Mouse (Mus musculus) limb, embryonic 14.5 days (tissue): Measurements from ENCODE around the gene Cbfa2t3. TPM values are rescaled to one million over a fixed set of nuclear protein-coding genes. Genes with fewer than 3 reads are reported as not detected.

ENCODE experiments used
- ATAC-seq: fragments of 200-750 bp; cut with Nextera tagmentation; 2 replicates; pipeline ENCODE4 v1.8.0; 2017; ENCODE audit warnings: low read depth, moderate number of reproducible peaks, moderate TSS enrichment; ENCODE audit not compliant: low FRiP score
- DNase-seq: peaks from one replicate; pipeline ENCODE4 v3.0.0-alpha.2; 2015; ENCODE audit warnings: low spot score
- H3K27ac ChIP-seq: fragments of 300-500 bp; sonication (generic); replicated peaks from 2 replicates; pipeline ENCODE4 v1.5.1; 2014; ENCODE audit warnings: low read depth, mild to moderate bottlenecking, low read length, moderate library complexity, mixed read lengths
- H3K27me3 ChIP-seq: fragments of 300-500 bp; sonication (generic); 2 replicates; pipeline ENCODE4 v1.6.1; 2014; ENCODE audit warnings: low read length, mixed read lengths; ENCODE audit not compliant: control insufficient read depth, insufficient read depth
- H3K36me3 ChIP-seq: fragments of 300-500 bp; sonication (generic); 2 replicates; pipeline ENCODE4 v1.6.1; 2014; ENCODE audit warnings: mild to moderate bottlenecking, low read length, moderate library complexity, mixed read lengths; ENCODE audit not compliant: control insufficient read depth, insufficient read depth
- H3K4me1 ChIP-seq: fragments of 300-500 bp; sonication (generic); 2 replicates; pipeline ENCODE4 v1.6.1; 2014; ENCODE audit warnings: antibody characterized with exemption, low read length, mixed read lengths; ENCODE audit not compliant: control insufficient read depth, insufficient read depth
- H3K4me2 ChIP-seq: fragments of 300-500 bp; sonication (generic); replicated peaks from 2 replicates; pipeline ENCODE4 v1.6.1; 2014; ENCODE audit warnings: low read depth, mild to moderate bottlenecking, low read length, moderate library complexity; ENCODE audit not compliant: severe bottlenecking
- H3K4me3 ChIP-seq: fragments of 300-500 bp; sonication (generic); replicated peaks from 2 replicates; pipeline ENCODE4 v1.5.1; 2014; ENCODE audit warnings: low read length
- H3K9ac ChIP-seq: fragments of 300-500 bp; sonication (generic); 2 replicates; pipeline ENCODE4 v1.6.1; 2014; ENCODE audit warnings: mild to moderate bottlenecking, low read depth, low read length, moderate library complexity; ENCODE audit not compliant: severe bottlenecking
- H3K9me3 ChIP-seq: fragments of 300-500 bp; sonication (generic); 2 replicates; pipeline ENCODE4 v1.6.1; 2016; ENCODE audit warnings: low read length; ENCODE audit not compliant: control insufficient read depth
- POLR2A ChIP-seq: fragments of 200-500 bp; IDR thresholded peaks from 2 replicates; pipeline ENCODE4 v1.8.0; 2012; ENCODE audit warnings: inconsistent platforms, mild to moderate bottlenecking, moderate library complexity, borderline replicate concordance; ENCODE audit not compliant: insufficient read depth, insufficient read length; ENCODE audit errors: extremely low read depth
- WGBS: fragments of 180-500 bp; shearing (Covaris S2); extraction: QIAGEN DNeasy Blood & Tissue Kit; methylation state at CpG from one replicate; pipeline ENCODE4 v1.1.7; 2014; 5-methylcytosine and 5-hydroxymethylcytosine counted together
- polyA plus RNA-seq, 2 experiments: library from polyadenylated mRNA; depleted of rRNA in 1 of 2; stranded (reverse) in 1 of 2; unstranded in 1 of 2; fragments of >200 nt; fragmentation: Nextera tagmentation in 1 of 2; extraction: Ambion mirVana in 1 of 2; gene quantifications; 2 replicates each; pipeline versions ENCODE4 v1.2.1 to v1.2.3; 2012 to 2014

The Cbfa2t3 gene
- polyA plus RNA-seq, 2 experiments: 6.0 to 7.2 TPM

DNA sequence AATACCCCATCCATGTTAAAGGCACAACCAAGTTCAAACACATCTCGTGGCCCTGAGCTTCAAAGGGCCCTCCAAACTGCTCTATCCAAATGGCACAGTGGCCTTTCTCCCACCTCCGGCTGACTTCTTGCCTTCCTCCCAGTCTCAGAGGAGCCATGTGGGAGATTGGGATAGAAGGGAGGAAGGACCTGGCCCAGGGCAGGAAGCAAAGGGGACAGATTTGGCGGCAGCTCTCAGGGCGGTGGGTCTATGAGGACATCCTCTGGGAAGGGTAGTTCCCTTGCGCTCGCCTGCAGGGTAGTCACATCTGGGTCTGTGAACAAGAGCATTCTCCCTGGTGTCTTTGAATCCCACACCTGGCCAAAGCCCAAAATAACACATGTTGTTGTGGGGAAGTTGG lies 1.3 kb downstream of the Cbfa2t3 start:
- H3K36me3 ChIP-seq: no peaks in the 10 kb centered on the region
- no peak overlapping the region for H3K4me2 ChIP-seq
- H3K27ac ChIP-seq: no peak overlapping the region
- DNase-seq (no peak), ATAC-seq (no peak)
- 66% methylated on average over 6 of the region's 6 CpGs for WGBS
- H3K27me3 ChIP-seq: no peaks in the 10 kb centered on the region
- H3K4me1 ChIP-seq: no peaks in the 10 kb centered on the region
- H3K9ac ChIP-seq: no peak overlapping the region
- no peaks in the 10 kb centered on the region for H3K9me3 ChIP-seq
- TF ChIP-seq POLR2A: no peak
- H3K4me3 ChIP-seq: no peak overlapping the region

DNA sequence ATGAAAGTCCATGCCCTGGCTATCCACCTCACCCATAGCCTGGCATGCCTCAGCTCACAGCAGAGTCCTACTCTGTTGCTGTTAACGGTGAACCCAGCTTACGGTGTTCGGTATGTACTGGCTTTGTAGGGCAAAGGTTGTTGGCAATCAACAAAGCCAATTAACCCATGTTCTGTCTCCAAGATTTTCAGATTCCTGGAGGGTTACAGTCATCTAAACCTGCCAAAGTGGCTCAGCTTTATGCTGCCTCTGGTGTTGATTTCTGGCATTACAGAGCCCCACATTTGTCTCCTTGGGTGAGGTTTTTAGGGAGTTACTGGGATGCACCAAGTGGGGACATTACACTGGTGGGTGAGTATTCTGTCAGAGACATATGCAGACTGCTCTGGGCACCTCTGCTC lies 1.7 kb downstream of the Cbfa2t3 start:
- Histone ChIP-seq H3K27me3 (no peaks in the 10 kb centered on the region), H3K4me1 (no peaks in the 10 kb centered on the region), H3K9me3 (no peaks in the 10 kb centered on the region), H3K4me3 (no peak overlapping the region), H3K4me2 (no peak overlapping the region), H3K27ac (no peak overlapping the region), H3K9ac (no peak overlapping the region), H3K36me3 (no peaks in the 10 kb centered on the region)
- TF ChIP-seq POLR2A: no peak
- ATAC-seq (no peak), DNase-seq (no peak)
- WGBS: 70% methylated on average over 3 of the region's 3 CpGs

DNA sequence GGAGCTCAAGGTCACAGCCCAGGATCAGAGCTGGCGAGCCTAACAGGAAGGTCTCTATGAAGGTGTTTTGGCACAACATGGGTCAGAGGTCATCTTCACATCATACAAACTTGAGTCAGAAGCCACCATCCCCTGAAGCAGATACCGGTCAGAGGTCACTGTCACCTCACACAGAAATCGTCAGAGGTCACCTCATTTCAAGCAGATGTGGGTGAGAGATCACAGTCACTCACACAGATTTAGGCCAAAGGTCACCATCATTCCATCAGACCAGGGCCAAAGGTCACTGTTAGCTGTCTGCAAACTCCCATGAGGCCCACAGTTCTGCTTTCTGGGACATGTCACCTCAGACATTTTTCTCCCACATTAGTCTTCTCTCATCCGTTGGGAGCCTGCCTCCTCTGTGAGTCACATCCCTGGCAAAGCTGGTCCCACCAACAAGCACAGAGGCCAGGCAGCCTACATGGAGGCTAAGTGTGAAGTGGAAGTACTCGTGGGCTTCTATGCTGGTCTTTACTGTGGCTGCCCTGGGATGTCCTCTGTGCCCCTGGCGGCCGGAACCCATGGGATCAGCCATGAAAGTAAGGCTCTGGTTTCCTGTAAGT lies 3.4 kb downstream of the Cbfa2t3 start:
- Histone ChIP-seq H3K4me3 (no peak overlapping the region), H3K4me2 (no peak overlapping the region), H3K27me3 (no peaks in the 10 kb centered on the region), H3K4me1 (no peaks in the 10 kb centered on the region), H3K9me3 (no peaks in the 10 kb centered on the region), H3K27ac (no peak overlapping the region), H3K36me3 (no peaks in the 10 kb centered on the region), H3K9ac (no peak overlapping the region)
- ATAC-seq (no peak), DNase-seq (no peak)
- no peak for TF ChIP-seq POLR2A
- WGBS: 45% methylated on average over 7 of the region's 7 CpGs

DNA sequence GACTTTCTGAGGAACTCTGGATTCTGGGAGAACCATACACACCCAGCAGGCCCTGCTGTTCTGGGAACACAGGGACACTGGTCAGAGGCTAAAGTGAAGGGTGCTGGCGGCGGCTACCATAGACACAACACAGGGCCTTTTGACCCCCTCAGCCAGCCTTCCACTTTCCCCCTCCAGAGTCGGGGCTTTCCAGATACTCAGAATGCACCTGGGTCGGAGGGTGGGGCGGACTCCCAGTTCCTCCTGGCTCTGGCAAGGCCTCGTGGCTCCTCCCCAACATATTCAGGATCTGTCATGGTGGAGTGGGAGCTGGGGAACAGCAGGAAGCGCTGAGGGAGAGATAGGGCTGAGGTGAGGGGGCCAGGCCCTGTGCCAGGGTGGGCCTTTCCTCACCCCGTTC lies 6.8 kb downstream of the Cbfa2t3 start:
- ATAC-seq: no peak
- WGBS: 74% methylated on average over 8 of the region's 8 CpGs
- no peaks in the 10 kb centered on the region for H3K27me3 ChIP-seq
- H3K4me3 ChIP-seq: no peak overlapping the region
- H3K4me2 ChIP-seq: no peak overlapping the region
- no peaks in the 10 kb centered on the region for H3K36me3 ChIP-seq
- DNase-seq: no peak
- TF ChIP-seq POLR2A: no peak
- H3K9ac ChIP-seq: no peak overlapping the region
- H3K27ac ChIP-seq: no peak overlapping the region
- H3K4me1 ChIP-seq: no peaks in the 10 kb centered on the region
- H3K9me3 ChIP-seq: no peaks in the 10 kb centered on the region

DNA sequence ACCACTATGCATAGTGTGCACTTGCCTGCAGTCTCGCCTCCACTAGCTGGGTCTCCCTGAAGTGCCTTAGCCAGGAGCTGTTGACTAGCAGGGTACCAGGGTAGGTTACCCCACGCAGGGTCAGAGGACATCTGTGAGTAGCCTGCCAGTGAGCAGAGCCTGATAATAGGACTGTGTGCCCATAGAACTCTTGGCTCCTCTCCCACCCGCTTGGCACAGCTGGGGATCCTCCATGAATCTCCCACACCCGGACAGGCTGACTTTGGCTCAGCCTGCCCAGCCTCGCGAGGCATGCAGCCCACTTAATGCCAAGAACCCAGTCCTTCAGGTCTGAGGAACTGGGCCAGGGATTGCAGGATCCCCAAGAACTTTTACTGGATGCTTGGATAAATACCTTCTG lies 7.9 kb downstream of the Cbfa2t3 start:
- H3K9me3 ChIP-seq: no peaks in the 10 kb centered on the region
- 84% methylated on average over 6 of the region's 6 CpGs for WGBS
- no peak for TF ChIP-seq POLR2A
- DNase-seq (no peak), ATAC-seq (no peak)
- no peaks in the 10 kb centered on the region for H3K27me3 ChIP-seq
- no peak overlapping the region for H3K27ac ChIP-seq
- no peak overlapping the region for H3K4me2 ChIP-seq
- no peaks in the 10 kb centered on the region for H3K4me1 ChIP-seq
- no peak overlapping the region for H3K4me3 ChIP-seq
- H3K36me3 ChIP-seq: no peaks in the 10 kb centered on the region
- H3K9ac ChIP-seq: no peak overlapping the region

DNA sequence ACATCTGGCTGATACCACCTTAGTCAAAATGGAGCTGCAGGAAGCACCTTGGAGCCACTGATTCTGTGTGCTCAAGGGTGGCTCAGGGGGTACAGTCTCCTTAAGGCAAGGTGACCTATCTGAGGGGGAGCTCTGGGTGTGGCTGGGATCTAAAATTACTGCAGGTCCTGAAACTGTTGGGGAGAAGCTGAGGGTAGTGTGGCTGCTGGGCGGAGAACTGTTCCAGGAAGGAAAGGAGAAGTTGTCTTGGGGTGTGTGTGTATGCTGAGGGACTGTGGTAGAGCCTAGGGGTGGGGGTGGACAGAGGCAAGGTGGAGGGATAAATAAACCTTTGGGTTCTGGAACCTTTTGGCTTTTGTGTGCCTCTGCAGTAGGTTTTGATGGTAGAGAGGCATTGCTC lies 9.6 kb downstream of the Cbfa2t3 start:
- no peaks in the 10 kb centered on the region for H3K9me3 ChIP-seq
- H3K4me2 ChIP-seq: no peak overlapping the region
- H3K4me1 ChIP-seq: no peaks in the 10 kb centered on the region
- H3K27me3 ChIP-seq: peaks cover 4% of the 10 kb centered on the region
- ATAC-seq (no peak), DNase-seq (no peak)
- H3K9ac ChIP-seq: no peak overlapping the region
- H3K4me3 ChIP-seq: no peak overlapping the region
- no peak for TF ChIP-seq POLR2A
- WGBS: 92% methylated on average over 1 of the region's 1 CpGs
- no peak overlapping the region for H3K27ac ChIP-seq
- no peaks in the 10 kb centered on the region for H3K36me3 ChIP-seq
